Mouse (Mus musculus) retina, postnatal 7 days (tissue): ENCODE data around the gene 5730480H06Rik.

Source experiments
- DNase-seq: peaks from one replicate; pipeline ENCODE4 v3.0.0-alpha.2; 2012; ENCODE audit warnings: low read depth, low spot score

5730480H06Rik gene

DNA sequence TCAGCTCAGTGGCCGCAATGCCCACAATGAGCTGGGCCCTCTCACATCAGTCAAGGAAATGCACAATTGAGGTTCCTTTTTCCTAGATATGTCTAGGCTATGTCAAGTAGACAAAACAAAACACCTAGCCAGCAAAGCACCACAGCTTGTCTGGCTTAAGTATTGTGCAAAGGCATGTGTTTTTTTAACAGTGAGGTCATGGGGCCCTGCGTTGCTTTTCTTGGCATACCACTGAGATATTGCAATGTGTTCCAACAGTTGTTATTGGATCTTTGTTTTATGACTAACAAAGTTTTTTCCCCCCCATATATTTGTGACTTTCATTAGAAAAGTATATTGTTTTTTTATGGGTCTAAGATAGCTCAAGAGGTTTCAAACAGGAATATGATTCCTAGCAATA, 92.0 kb downstream of the 5730480H06Rik start:
- DNase-seq, result no peak

DNA sequence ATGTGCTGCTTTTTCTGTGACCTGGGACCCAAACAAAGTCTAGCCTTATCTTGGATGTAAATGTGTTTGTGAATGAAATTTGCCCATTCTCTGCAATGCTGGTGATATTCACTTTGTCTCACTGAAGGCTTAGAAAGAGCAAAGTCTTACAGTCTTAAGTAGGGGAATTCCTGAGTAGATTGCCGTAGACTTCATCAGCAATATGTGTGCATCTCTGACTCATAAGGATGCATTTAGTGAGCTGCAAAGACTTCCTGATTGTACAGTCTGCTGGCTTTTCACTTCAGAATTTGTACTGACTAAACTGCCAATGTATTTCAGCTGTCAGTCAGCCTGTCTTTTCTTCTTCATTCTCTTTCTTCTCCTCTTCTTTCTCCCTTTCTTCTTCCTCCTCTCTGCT, 94.2 kb downstream of the 5730480H06Rik start:
- no peak for DNase-seq

DNA sequence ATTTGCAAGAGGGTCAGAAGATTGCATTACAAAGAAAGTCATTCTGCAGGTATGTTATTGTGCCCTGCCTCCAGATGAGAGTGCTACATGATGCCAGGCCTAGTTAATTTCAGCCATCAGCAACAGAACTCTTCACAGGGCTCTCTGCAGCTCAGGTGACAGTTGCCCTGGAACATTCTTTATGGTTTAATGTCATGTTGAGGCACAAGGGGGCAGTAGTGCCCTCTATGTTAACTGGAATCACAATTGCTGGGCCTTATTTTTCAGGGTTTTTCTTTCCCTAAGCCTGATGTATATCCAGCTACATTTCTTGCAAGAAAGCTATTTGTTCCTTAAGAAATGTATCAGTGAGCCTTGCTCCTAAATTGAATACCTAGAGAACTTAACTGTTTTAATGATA, 102.7 kb downstream of the 5730480H06Rik start:
- no peak for DNase-seq

DNA sequence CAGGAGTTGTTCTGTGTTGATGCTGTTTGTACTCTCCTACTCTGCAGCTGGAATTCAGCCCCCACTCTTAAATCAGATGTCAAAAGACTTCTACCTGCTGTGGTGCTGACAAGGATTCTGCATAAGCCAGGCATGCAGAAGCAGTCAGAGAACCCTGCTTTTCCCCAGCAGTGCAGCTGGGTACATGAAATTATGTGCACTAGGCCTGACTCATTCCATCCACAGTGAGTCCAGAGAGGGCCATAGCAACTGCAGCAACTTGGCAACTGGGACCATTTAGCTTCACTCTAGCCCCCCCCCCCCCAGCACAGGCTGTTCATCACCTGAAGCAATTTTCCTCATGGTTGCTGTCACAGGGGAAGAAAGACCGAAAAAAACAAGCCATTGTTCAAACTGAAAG, 121.1 kb downstream of the 5730480H06Rik start:
- DNase-seq, result no peak

DNA sequence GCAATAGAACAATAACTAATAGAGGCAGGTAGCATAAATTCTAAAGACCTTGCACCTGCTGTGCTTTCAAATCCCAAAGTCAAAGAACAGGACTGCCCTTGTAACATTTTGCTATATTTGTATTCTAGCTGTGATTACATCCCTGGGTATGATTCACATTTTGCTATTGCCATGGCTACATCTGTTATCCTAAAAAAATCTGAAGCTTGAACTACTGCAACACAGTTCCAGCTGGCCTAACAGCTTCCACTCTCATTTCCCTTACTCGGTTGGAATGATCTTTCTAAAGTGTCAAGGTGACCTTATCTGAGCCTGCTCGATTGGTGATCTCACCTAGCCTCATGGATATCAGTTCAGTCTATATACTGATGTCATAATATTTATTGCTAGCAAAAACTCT, 132.5 kb downstream of the 5730480H06Rik start:
- no peak for DNase-seq
